Mouse (Mus musculus) embryonic facial prominence, embryonic 11.5 days (tissue): ENCODE data around the gene Castor1. TPM values are rescaled to one million over a fixed set of nuclear protein-coding genes. Genes with fewer than 3 reads are reported as not detected.
A peak's percentile ranks its signal among the peaks of the same experiment; 100 is the strongest.

ENCODE experiments used
- ATAC-seq: fragments of 200-750 bp; cut with Nextera tagmentation; replicated peaks from 2 replicates; pipeline ENCODE4 v1.8.0; 2017; ENCODE audit warnings: low read depth; ENCODE audit not compliant: insufficient number of reproducible peaks, low FRiP score, low TSS enrichment
- DNase-seq: peaks from one replicate; pipeline ENCODE4 v3.0.0-alpha.2; 2015; ENCODE audit warnings: low spot score
- H3K27ac ChIP-seq: fragments of 300-500 bp; sonication (generic); replicated peaks from 2 replicates; pipeline ENCODE4 v1.5.1; 2014; ENCODE audit warnings: mild to moderate bottlenecking, low read depth, low read length, control low read depth
- H3K27me3 ChIP-seq: fragments of 300-500 bp; sonication (generic); 2 replicates; pipeline ENCODE4 v1.6.1; 2014; ENCODE audit warnings: mild to moderate bottlenecking, low read length, moderate library complexity, mixed read lengths; ENCODE audit not compliant: control insufficient read depth, insufficient read depth
- H3K36me3 ChIP-seq: fragments of 300-500 bp; sonication (generic); replicated peaks from 2 replicates; pipeline ENCODE4 v1.6.1; 2014; ENCODE audit warnings: low read depth, mild to moderate bottlenecking, low read length, moderate library complexity, mixed read lengths; ENCODE audit not compliant: control insufficient read depth, insufficient read depth
- H3K4me1 ChIP-seq: fragments of 300-500 bp; sonication (generic); 2 replicates; pipeline ENCODE4 v1.6.1; 2014; ENCODE audit warnings: low read length, mixed read lengths; ENCODE audit not compliant: control insufficient read depth, insufficient read depth
- H3K4me2 ChIP-seq: fragments of 300-500 bp; sonication (generic); 2 replicates; pipeline ENCODE4 v1.6.1; 2014; ENCODE audit warnings: low read depth, mild to moderate bottlenecking, control low read depth, low read length, moderate library complexity
- H3K4me3 ChIP-seq: fragments of 300-500 bp; sonication (generic); 2 replicates; pipeline ENCODE4 v1.5.1; 2014; ENCODE audit warnings: low read depth, low read length, control low read depth
- H3K9ac ChIP-seq: fragments of 300-500 bp; sonication (generic); replicated peaks from 2 replicates; pipeline ENCODE4 v1.6.1; 2014; ENCODE audit warnings: mild to moderate bottlenecking, control low read depth, low read length
- H3K9me3 ChIP-seq: fragments of 300-500 bp; sonication (generic); replicated peaks from 2 replicates; pipeline ENCODE4 v1.6.1; 2016; ENCODE audit warnings: mild to moderate bottlenecking, low read length, inconsistent platforms, mixed read lengths; ENCODE audit not compliant: control insufficient read depth
- WGBS: fragments of 180-500 bp; shearing (Covaris S2); extraction: QIAGEN DNeasy Blood & Tissue Kit; methylation state at CpG from one replicate; pipeline ENCODE4 v1.1.7; 2014; 5-methylcytosine and 5-hydroxymethylcytosine counted together
- polyA plus RNA-seq: library from polyadenylated mRNA; unstranded; fragments of >200 nt; fragmentation: Nextera tagmentation; extraction: Ambion mirVana; gene quantifications from 2 replicates; pipeline ENCODE4 v1.2.1, GENCODE M21; 2014

Castor1 gene
- polyA plus RNA-seq, 1 experiment from 2014 or later, result 2.3 TPM

- DNase-seq, result peak; percentile 99
- Histone ChIP-seq H3K9ac (peak within 1 kb of the TSS; percentile 87), H3K27me3 (no peaks in the 10 kb centered on the region), H3K4me1 (no peaks in the 10 kb centered on the region; the same call in none of the 2 replicates), H3K36me3 (no peaks in the 10 kb centered on the region; the same call in 1 of the 2 replicates), H3K4me2 (peak within 1 kb of the TSS; percentile 90), H3K27ac (no peak within 1 kb of the TSS), H3K4me3 (peak within 1 kb of the TSS; percentile 83), H3K9me3 (no peaks in the 10 kb centered on the region)
- ATAC-seq, result peak; percentile 99
- under 1% methylated on average over 47 of the region's 71 CpGs for WGBS
These were observed 31.3 kb upstream of the Castor1 start, which contains the start of gene Tbc1d10a for GRCm38 (mm10) chr11:4186486-4187317. Tbc1d10a (plus strand) TSS chr11:4186789.

GRCm38 (mm10) chr11:4187318-4187700 lies 30.7 kb upstream of the Castor1 start:
- ATAC-seq, result no peak; the same call in 1 of the 2 replicates
- WGBS, result 15% methylated on average over 9 of the region's 9 CpGs

GRCm38 (mm10) chr11:4189182-4189581 lies 28.8 kb upstream of the Castor1 start:
- Histone ChIP-seq H3K27ac (no peak overlapping the region), H3K9ac (no peak overlapping the region), H3K4me2 (no peak overlapping the region), H3K4me1 (no peaks in the 10 kb centered on the region; the same call in none of the 2 replicates), H3K36me3 (no peaks in the 10 kb centered on the region), H3K27me3 (no peaks in the 10 kb centered on the region), H3K9me3 (no peaks in the 10 kb centered on the region), H3K4me3 (no peak overlapping the region)
- DNase-seq (no peak), ATAC-seq (no peak)
- whole genome bisulfite sequencing, result 86% methylated on average over 6 of the region's 6 CpGs

More at GRCm38 (mm10) chr11:4187318-4187700, 30.7 kb upstream of the Castor1 start:
- Histone ChIP-seq H3K9ac (peak overlapping the region; percentile 87), H3K9me3 (no peaks in the 10 kb centered on the region), H3K4me2 (peak overlapping the region; percentile 90), H3K4me3 (peak overlapping the region; percentile 83), H3K4me1 (no peaks in the 10 kb centered on the region; the same call in none of the 2 replicates), H3K27me3 (no peaks in the 10 kb centered on the region), H3K27ac (no peak overlapping the region), H3K36me3 (no peaks in the 10 kb centered on the region)
- no peak for DNase-seq

- Histone ChIP-seq H3K36me3 (no peaks in the 10 kb centered on the region), H3K9ac (no peak overlapping the region), H3K27ac (no peak overlapping the region), H3K4me3 (no peak overlapping the region), H3K4me2 (no peak overlapping the region), H3K9me3 (no peaks in the 10 kb centered on the region), H3K4me1 (no peaks in the 10 kb centered on the region; the same call in none of the 2 replicates), H3K27me3 (no peaks in the 10 kb centered on the region)
- WGBS, result 75% methylated on average over 3 of the region's 3 CpGs
- DNase-seq (no peak), ATAC-seq (no peak)
These were observed 27.3 kb upstream of the Castor1 start for GRCm38 (mm10) chr11:4190677-4191076.

GRCm38 (mm10) chr11:4192757-4193156 lies 25.3 kb upstream of the Castor1 start:
- H3K27me3 ChIP-seq, result no peaks in the 10 kb centered on the region
- H3K27ac ChIP-seq, result no peak overlapping the region
- no peaks in the 10 kb centered on the region for H3K36me3 ChIP-seq
- no peak for ATAC-seq
- 71% methylated on average over 3 of the region's 3 CpGs for WGBS
- H3K9ac ChIP-seq, result no peak overlapping the region
- DNase-seq, result no peak
- no peaks in the 10 kb centered on the region; the same call in none of the 2 replicates for H3K4me1 ChIP-seq
- no peak overlapping the region for H3K4me3 ChIP-seq
- no peak overlapping the region for H3K4me2 ChIP-seq
- H3K9me3 ChIP-seq, result no peaks in the 10 kb centered on the region

GRCm38 (mm10) chr11:4193420-4193819 lies 24.6 kb upstream of the Castor1 start:
- Histone ChIP-seq H3K4me1 (no peaks in the 10 kb centered on the region; the same call in none of the 2 replicates), H3K4me3 (no peak overlapping the region), H3K27me3 (no peaks in the 10 kb centered on the region), H3K27ac (no peak overlapping the region), H3K9me3 (no peaks in the 10 kb centered on the region), H3K4me2 (no peak overlapping the region), H3K9ac (no peak overlapping the region), H3K36me3 (no peaks in the 10 kb centered on the region)
- ATAC-seq (no peak), DNase-seq (no peak)

- H3K4me1 ChIP-seq, result no peaks in the 10 kb centered on the region; the same call in none of the 2 replicates
- H3K36me3 ChIP-seq, result no peaks in the 10 kb centered on the region
- H3K4me2 ChIP-seq, result no peak overlapping the region
- H3K27ac ChIP-seq, result no peak overlapping the region
- DNase-seq, result no peak
- H3K27me3 ChIP-seq, result no peaks in the 10 kb centered on the region
- no peak overlapping the region for H3K4me3 ChIP-seq
- WGBS, result 74% methylated on average over 3 of the region's 3 CpGs
- ATAC-seq, result no peak
- H3K9me3 ChIP-seq, result no peaks in the 10 kb centered on the region
- H3K9ac ChIP-seq, result no peak overlapping the region
These were observed 22.4 kb upstream of the Castor1 start for GRCm38 (mm10) chr11:4195597-4196031.

GRCm38 (mm10) chr11:4196636-4197035 lies 21.4 kb upstream of the Castor1 start:
- H3K27me3 ChIP-seq, result no peaks in the 10 kb centered on the region
- WGBS, result 68% methylated on average over 8 of the region's 8 CpGs
- H3K9me3 ChIP-seq, result no peaks in the 10 kb centered on the region
- no peak overlapping the region for H3K27ac ChIP-seq
- no peaks in the 10 kb centered on the region for H3K36me3 ChIP-seq
- H3K4me2 ChIP-seq, result no peak overlapping the region
- no peak for DNase-seq
- no peak overlapping the region for H3K4me3 ChIP-seq
- ATAC-seq, result no peak; the same call in 1 of the 2 replicates
- no peaks in the 10 kb centered on the region; the same call in 1 of the 2 replicates for H3K4me1 ChIP-seq
- no peak overlapping the region for H3K9ac ChIP-seq
